Mouse (Mus musculus): ENCODE measurements around the gene Gpr180.

The Gpr180 gene

DNA sequence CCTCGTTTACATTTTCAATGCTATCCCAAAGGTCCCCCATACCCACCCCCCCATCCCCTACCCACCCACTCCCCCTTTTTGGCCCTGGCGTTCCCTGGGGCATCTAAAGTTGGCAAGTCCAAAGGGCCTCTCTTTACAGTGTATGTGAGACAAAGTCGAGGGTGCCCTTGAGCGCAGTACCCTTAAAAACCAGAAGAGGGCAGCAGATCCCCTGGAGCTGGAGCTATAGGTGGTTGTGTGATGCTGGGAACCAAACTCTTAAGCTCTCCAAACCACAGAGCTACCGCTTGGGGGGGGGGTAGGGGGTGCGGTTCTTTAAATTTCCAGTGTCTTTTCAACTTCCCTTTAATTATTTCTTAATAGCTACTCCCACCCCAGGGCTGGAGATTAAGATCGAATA is 66.1 kb downstream of the Gpr180 start:
- no peak for DNase-seq (ENCODE audit: low spot score in 2 of 2)

GRCm38 (mm10) chr14:118207347-118207746 is 70.4 kb downstream of the Gpr180 start:
- no peak for DNase-seq (ENCODE audit: low spot score in 2 of 2)

GRCm38 (mm10) chr14:118209642-118210041 is 72.7 kb downstream of the Gpr180 start:
- peak in 1 of 2 experiments; percentile 54 for DNase-seq (ENCODE audit: low spot score in 2 of 2)

DNA sequence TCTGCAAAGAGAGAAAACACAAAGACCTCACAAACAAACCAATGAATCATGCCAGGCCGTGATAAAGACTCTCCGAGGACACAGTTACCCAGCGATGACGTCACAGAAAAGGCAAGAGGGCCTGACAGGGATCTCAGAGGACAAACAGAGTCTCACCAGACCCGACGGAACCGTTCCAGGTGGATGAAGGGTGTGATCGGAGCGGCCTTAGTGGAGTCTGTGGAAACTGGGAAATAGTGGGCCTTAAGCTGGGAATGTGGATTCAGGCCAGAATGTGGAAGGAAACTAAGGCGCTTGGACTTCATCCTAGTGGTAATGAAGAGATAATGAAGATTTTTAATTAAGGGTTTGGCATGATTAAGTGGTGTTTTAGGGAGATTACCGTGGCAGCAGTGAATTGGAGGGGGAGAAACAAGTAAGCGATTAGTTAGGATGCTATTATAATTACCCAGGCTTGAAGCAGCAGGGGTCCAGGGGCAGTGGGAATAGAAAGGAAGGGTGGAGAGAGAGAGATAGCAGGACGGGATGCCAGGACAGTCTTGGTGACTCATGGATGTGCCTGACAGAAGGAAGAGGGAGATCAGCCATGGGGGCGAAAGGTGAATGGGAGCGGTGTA is 75.3 kb downstream of the Gpr180 start:
- DNase-seq (ENCODE audit: low spot score in 2 of 2), result no peak
